Comparison of ENCODE assay signal across 8 mouse cellular contexts in genomic region chr3:142559632-142560228, GRCm38 (mm10). TPM values are rescaled to one million over a fixed set of nuclear protein-coding genes. Genes with fewer than 3 reads are reported as not detected.
DNase-seq lines count a peak whose midpoint lies in the region; ATAC-seq lines count a peak whose summit lies in the region.

Gbp3 (plus strand) TSS chr3:142560026.

- no peaks in the 10 kb centered on the region for H3K27me3 ChIP-seq in forebrain, embryonic 15.5 days
- H3K27me3 ChIP-seq in hindbrain, embryonic 16.5 days (replicated peaks; ENCODE audit: control insufficient read depth, insufficient read depth, low read length): no peaks in the 10 kb centered on the region
- no peaks in the 10 kb centered on the region for H3K27me3 ChIP-seq in liver, embryonic 13.5 days

- peak within 1 kb of the TSS; percentile 22 for H3K4me3 ChIP-seq in forebrain, embryonic 15.5 days
- peak within 1 kb of the TSS; percentile 30 for H3K4me3 ChIP-seq in hindbrain, embryonic 16.5 days (ENCODE audit: low read length)
- H3K4me3 ChIP-seq in liver, embryonic 13.5 days (replicated peaks): peak within 1 kb of the TSS; percentile 49

- no peak for ATAC-seq in forebrain, embryonic 15.5 days (replicated peaks)
- no peak for ATAC-seq in hindbrain, embryonic 16.5 days
- no peak for ATAC-seq in liver, embryonic 13.5 days (ENCODE audit: low read depth)

- peak; percentile 6 for DNase-seq in embryo, embryonic 10 days (ENCODE audit: low spot score)
- no peak for DNase-seq in embryo, embryonic 10.5 days (ENCODE audit: low spot score)
- DNase-seq in NIH3T3 (ENCODE audit: low read depth): peak; percentile 60
- no peak for DNase-seq in liver, embryonic 13.5 days
- peak; percentile 45 to 59 for DNase-seq in natural killer cell, adult 2 months (ENCODE audit: low spot score in 2 of 2)
- DNase-seq in left cerebral cortex, adult 9 months (ENCODE audit: low spot score in 2 of 2): no peak

- no peaks in the 10 kb centered on the region for H3K9me3 ChIP-seq in forebrain, embryonic 15.5 days
- H3K9me3 ChIP-seq in hindbrain, embryonic 16.5 days (ENCODE audit: control insufficient read depth, low read length): no peaks in the 10 kb centered on the region
- H3K9me3 ChIP-seq in liver, embryonic 13.5 days (replicated peaks): no peaks in the 10 kb centered on the region

- H3K4me2 ChIP-seq in forebrain, embryonic 15.5 days (replicated peaks): peak within 1 kb of the TSS; percentile 33
- peak within 1 kb of the TSS; percentile 49 for H3K4me2 ChIP-seq in hindbrain, embryonic 16.5 days (ENCODE audit: low read length)
- peak within 1 kb of the TSS; percentile 60 for H3K4me2 ChIP-seq in liver, embryonic 13.5 days

- H3K36me3 ChIP-seq in forebrain, embryonic 15.5 days: no peaks in the 10 kb centered on the region
- no peaks in the 10 kb centered on the region for H3K36me3 ChIP-seq in hindbrain, embryonic 16.5 days (ENCODE audit: control insufficient read depth, insufficient read depth, low read length)
- no peaks in the 10 kb centered on the region for H3K36me3 ChIP-seq in liver, embryonic 13.5 days

- H3K9ac ChIP-seq in forebrain, embryonic 15.5 days (replicated peaks): no peak within 1 kb of the TSS; the same call in 1 of the 2 replicates
- H3K9ac ChIP-seq in hindbrain, embryonic 16.5 days (ENCODE audit: low read depth, low read length): no peak within 1 kb of the TSS; the same call in 1 of the 2 replicates
- peak within 1 kb of the TSS; percentile 41; the same call in 1 of the 2 replicates for H3K9ac ChIP-seq in liver, embryonic 13.5 days

- 23% methylated on average over 3 of the region's 3 CpGs for WGBS in forebrain, embryonic 15.5 days
- WGBS in hindbrain, embryonic 16.5 days: 44% methylated on average over 3 of the region's 3 CpGs
- WGBS in liver, embryonic 13.5 days (ENCODE audit: insufficient replicate concordance): 15% methylated on average over 3 of the region's 3 CpGs

- H3K27ac ChIP-seq in forebrain, embryonic 15.5 days (replicated peaks): no peak within 1 kb of the TSS
- H3K27ac ChIP-seq in hindbrain, embryonic 16.5 days (ENCODE audit: low read depth, low read length): no peak within 1 kb of the TSS; the same call in 1 of the 2 replicates
- no peak within 1 kb of the TSS for H3K27ac ChIP-seq in liver, embryonic 13.5 days

- H3K4me1 ChIP-seq in forebrain, embryonic 15.5 days: 0 out of 2 replicates have a peak, but pooled peaks cover 4% of the 10 kb centered on the region
- H3K4me1 ChIP-seq in hindbrain, embryonic 16.5 days (ENCODE audit: control insufficient read depth, insufficient read depth, low read depth, low read length): no peaks in the 10 kb centered on the region; the same call in 1 of the 2 replicates
- H3K4me1 ChIP-seq in liver, embryonic 13.5 days (replicated peaks): 0 out of 2 replicates have a peak, but pooled peaks cover 3% of the 10 kb centered on the region

RNA-seq across cellular contexts. Expression of gene Gbp3, which starts in this region (rescaled TPM):
- 0.82 and 0.93 TPM in 2 replicates for polyA plus RNA-seq in forebrain, embryonic 15.5 days (2015; fragmentation: Nextera tagmentation; extraction: Ambion mirVana)
- 1.1 TPM in 2 replicates for polyA plus RNA-seq in hindbrain, embryonic 16.5 days (2015; fragmentation: Nextera tagmentation; extraction: Ambion mirVana)
- 1.2 and 1.6 TPM in 2 replicates for polyA plus RNA-seq in liver, embryonic 13.5 days (2015; fragmentation: Nextera tagmentation; extraction: Ambion mirVana)

Comparison
In these comparisons a context has a peak if more than half of its experiments do, and no peak if none do; other contexts are left out.
1. DNase-seq: peak in embryo, embryonic 10 days (single experiment), NIH3T3 (single experiment) and natural killer cell, adult 2 months (2 of 2); none in embryo, embryonic 10.5 days (single experiment), liver, embryonic 13.5 days (single experiment) and left cerebral cortex, adult 9 months (0 of 2).
2. Peak in every context shown above with its lines, with median percentiles within 50 percentile points of each other: H3K4me2 ChIP-seq and H3K4me3 ChIP-seq.